Comparison of ENCODE assay signal across 1 mouse cellular context in the genomic region with DNA sequence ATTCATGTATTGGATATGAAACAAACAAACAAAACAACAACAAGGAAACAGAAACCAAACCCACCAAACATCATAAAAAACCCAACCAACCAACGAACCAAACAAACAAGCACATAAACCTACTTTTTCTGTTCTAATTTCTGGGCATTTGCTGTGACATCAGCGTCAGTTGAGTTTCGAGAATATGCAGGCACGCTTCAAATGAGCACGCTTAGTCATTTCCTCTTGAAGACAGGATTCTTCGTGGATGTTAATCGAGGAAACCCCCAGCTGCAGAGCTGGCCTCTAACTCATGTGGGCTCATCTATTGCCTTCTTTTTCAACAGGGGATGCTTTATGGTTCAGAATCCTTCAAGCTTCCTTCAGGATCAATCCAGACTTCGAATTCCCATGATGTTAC.
TF ChIP-seq lines count a peak whose summit lies in the region.

No protein-coding gene starts in this region.

TF ChIP-seq in CH12.LX, 34 proteins besides CTCF, POLR2A, EP300 and RAD21 (continued from another document):
- TF ChIP-seq E2F4 (IDR thresholded peaks at IDR 0.05; ENCODE audit: insufficient replicate concordance, low read depth, low read length) (no peak), MXI1 (IDR thresholded peaks at IDR 0.05; ENCODE audit: low read depth, low read length) (no peak), MYC (IDR thresholded peaks at IDR 0.05; ENCODE audit: low read depth, low read length) (peak; percentile 50; the same call in 1 of the 2 replicates), USF2 (conservative IDR thresholded peaks at IDR 0.05; ENCODE audit: low read depth, low read length) (no peak), NELFE (IDR thresholded peaks at IDR 0.05; ENCODE audit: low read depth, low read length) (no peak), POLR2AphosphoS2 (IDR thresholded peaks at IDR 0.05; ENCODE audit: low read depth, low read length) (no peak), ELF1 (IDR thresholded peaks at IDR 0.05; ENCODE audit: low read depth, low read length) (no peak), ZC3H11A (IDR thresholded peaks at IDR 0.05; ENCODE audit: low read depth, low read length) (no peak), MAZ (IDR thresholded peaks at IDR 0.05; ENCODE audit: low read depth, low read length) (no peak), HCFC1 (IDR thresholded peaks at IDR 0.05; ENCODE audit: low read depth, low read length) (no peak)
